Mouse (Mus musculus): ENCODE data around the gene Trpm6. TPM values are rescaled to one million over a fixed set of nuclear protein-coding genes. Genes with fewer than 3 reads are reported as not detected.

Trpm6 gene
- polyA plus RNA-seq, 1 experiment from 2014 or later, result 0.34 TPM

GRCm38 (mm10) chr19:18771561-18771960 is 21.8 kb downstream of the Trpm6 start:
- Histone ChIP-seq H3K4me2 (no peak overlapping the region), H3K9ac (no peak overlapping the region), H3K27ac (no peak overlapping the region), H3K9me3 (no peaks in the 10 kb centered on the region), H3K36me3 (no peaks in the 10 kb centered on the region), H3K4me3 (no peak overlapping the region), H3K4me1 (no peaks in the 10 kb centered on the region), H3K27me3 (no peaks in the 10 kb centered on the region)
- ATAC-seq (ENCODE audit: insufficient number of reproducible peaks, insufficient read depth, low FRiP score, low TSS enrichment, low read depth), result no peak
- WGBS, result 83% methylated on average over 1 of the region's 1 CpGs

- H3K27me3 ChIP-seq, result no peaks in the 10 kb centered on the region
- H3K9me3 ChIP-seq, result no peaks in the 10 kb centered on the region
- no peaks in the 10 kb centered on the region for H3K36me3 ChIP-seq
- ATAC-seq (ENCODE audit: insufficient number of reproducible peaks, insufficient read depth, low FRiP score, low TSS enrichment, low read depth), result no peak
- no peak overlapping the region for H3K9ac ChIP-seq
- no peak overlapping the region for H3K4me3 ChIP-seq
- H3K4me2 ChIP-seq, result no peak overlapping the region
- WGBS, result 78% methylated on average over 5 of the region's 5 CpGs
- H3K27ac ChIP-seq, result no peak overlapping the region
- no peaks in the 10 kb centered on the region for H3K4me1 ChIP-seq
Measured at GRCm38 (mm10) chr19:18772888-18773488, 23.2 kb downstream of the Trpm6 start.

GRCm38 (mm10) chr19:18774085-18774484 is 24.3 kb downstream of the Trpm6 start:
- Histone ChIP-seq H3K36me3 (no peaks in the 10 kb centered on the region), H3K27ac (no peak overlapping the region), H3K4me2 (no peak overlapping the region), H3K4me3 (no peak overlapping the region), H3K27me3 (no peaks in the 10 kb centered on the region), H3K4me1 (no peaks in the 10 kb centered on the region), H3K9me3 (no peaks in the 10 kb centered on the region), H3K9ac (no peak overlapping the region)
- WGBS, result 46% methylated on average over 1 of the region's 1 CpGs
- no peak for ATAC-seq (ENCODE audit: insufficient number of reproducible peaks, insufficient read depth, low FRiP score, low TSS enrichment, low read depth)

- H3K9me3 ChIP-seq, result no peaks in the 10 kb centered on the region
- H3K4me2 ChIP-seq, result no peak overlapping the region
- H3K4me1 ChIP-seq, result no peaks in the 10 kb centered on the region
- H3K27me3 ChIP-seq, result no peaks in the 10 kb centered on the region
- H3K4me3 ChIP-seq, result no peak overlapping the region
- 82% methylated on average over 1 of the region's 1 CpGs for WGBS
- ATAC-seq (ENCODE audit: insufficient number of reproducible peaks, insufficient read depth, low FRiP score, low TSS enrichment, low read depth), result no peak
- H3K36me3 ChIP-seq, result no peaks in the 10 kb centered on the region
- H3K27ac ChIP-seq, result no peak overlapping the region
- no peak overlapping the region for H3K9ac ChIP-seq
Measured at GRCm38 (mm10) chr19:18799646-18800045, 49.9 kb downstream of the Trpm6 start.

- H3K4me1 ChIP-seq, result no peaks in the 10 kb centered on the region
- H3K27me3 ChIP-seq, result no peaks in the 10 kb centered on the region
- no peak for ATAC-seq (ENCODE audit: insufficient number of reproducible peaks, insufficient read depth, low FRiP score, low TSS enrichment, low read depth)
- no peak overlapping the region for H3K9ac ChIP-seq
- 80% methylated on average over 3 of the region's 3 CpGs for WGBS
- no peak overlapping the region for H3K4me3 ChIP-seq
- no peak overlapping the region for H3K27ac ChIP-seq
- H3K9me3 ChIP-seq, result no peaks in the 10 kb centered on the region
- H3K36me3 ChIP-seq, result no peaks in the 10 kb centered on the region
- H3K4me2 ChIP-seq, result no peak overlapping the region
Measured at GRCm38 (mm10) chr19:18811264-18811663, 61.5 kb downstream of the Trpm6 start.

GRCm38 (mm10) chr19:18815170-18815569 is 65.4 kb downstream of the Trpm6 start:
- 79% methylated on average over 13 of the region's 13 CpGs for WGBS
- Histone ChIP-seq H3K4me1 (no peaks in the 10 kb centered on the region), H3K9ac (no peak overlapping the region), H3K36me3 (no peaks in the 10 kb centered on the region), H3K4me3 (no peak overlapping the region), H3K4me2 (no peak overlapping the region), H3K27ac (no peak overlapping the region), H3K27me3 (no peaks in the 10 kb centered on the region), H3K9me3 (no peaks in the 10 kb centered on the region)
- no peak for ATAC-seq (ENCODE audit: insufficient number of reproducible peaks, insufficient read depth, low FRiP score, low TSS enrichment, low read depth)

GRCm38 (mm10) chr19:18817425-18817824 is 67.6 kb downstream of the Trpm6 start:
- Histone ChIP-seq H3K27me3 (no peaks in the 10 kb centered on the region), H3K4me2 (no peak overlapping the region), H3K4me3 (no peak overlapping the region), H3K4me1 (no peaks in the 10 kb centered on the region), H3K36me3 (no peaks in the 10 kb centered on the region), H3K9ac (no peak overlapping the region), H3K27ac (no peak overlapping the region), H3K9me3 (no peaks in the 10 kb centered on the region)
- no peak for ATAC-seq (ENCODE audit: insufficient number of reproducible peaks, insufficient read depth, low FRiP score, low TSS enrichment, low read depth)
- 80% methylated on average over 2 of the region's 2 CpGs for WGBS

- no peak overlapping the region for H3K4me3 ChIP-seq
- H3K9me3 ChIP-seq, result no peaks in the 10 kb centered on the region
- H3K27ac ChIP-seq, result no peak overlapping the region
- no peak overlapping the region for H3K9ac ChIP-seq
- no peak for ATAC-seq (ENCODE audit: insufficient number of reproducible peaks, insufficient read depth, low FRiP score, low TSS enrichment, low read depth)
- 78% methylated on average over 2 of the region's 2 CpGs for WGBS
- no peak overlapping the region for H3K4me2 ChIP-seq
- no peaks in the 10 kb centered on the region for H3K4me1 ChIP-seq
- no peaks in the 10 kb centered on the region for H3K27me3 ChIP-seq
- no peaks in the 10 kb centered on the region for H3K36me3 ChIP-seq
Measured at GRCm38 (mm10) chr19:18828601-18829000, 78.8 kb downstream of the Trpm6 start.

GRCm38 (mm10) chr19:18831196-18831595 is 81.4 kb downstream of the Trpm6 start:
- no peaks in the 10 kb centered on the region for H3K27me3 ChIP-seq
- WGBS, result 87% methylated on average over 3 of the region's 3 CpGs
- no peak overlapping the region for H3K9ac ChIP-seq
- H3K4me1 ChIP-seq, result no peaks in the 10 kb centered on the region
- H3K36me3 ChIP-seq, result no peaks in the 10 kb centered on the region
- no peak overlapping the region for H3K4me3 ChIP-seq
- H3K27ac ChIP-seq, result no peak overlapping the region
- no peak; the same call in 1 of the 2 replicates for ATAC-seq (ENCODE audit: insufficient number of reproducible peaks, insufficient read depth, low FRiP score, low TSS enrichment, low read depth)
- H3K4me2 ChIP-seq, result no peak overlapping the region
- H3K9me3 ChIP-seq, result no peaks in the 10 kb centered on the region

GRCm38 (mm10) chr19:18834971-18835370 is 85.2 kb downstream of the Trpm6 start:
- no peaks in the 10 kb centered on the region for H3K4me1 ChIP-seq
- H3K4me3 ChIP-seq, result no peak overlapping the region
- no peaks in the 10 kb centered on the region for H3K36me3 ChIP-seq
- H3K27me3 ChIP-seq, result no peaks in the 10 kb centered on the region
- no peaks in the 10 kb centered on the region for H3K9me3 ChIP-seq
- WGBS, result 7% methylated on average over 6 of the region's 6 CpGs
- H3K9ac ChIP-seq, result no peak overlapping the region
- no peak overlapping the region for H3K27ac ChIP-seq
- no peak overlapping the region for H3K4me2 ChIP-seq
- ATAC-seq (ENCODE audit: insufficient number of reproducible peaks, insufficient read depth, low FRiP score, low TSS enrichment, low read depth), result no peak

- no peaks in the 10 kb centered on the region for H3K4me1 ChIP-seq
- no peaks in the 10 kb centered on the region for H3K27me3 ChIP-seq
- no peak overlapping the region for H3K9ac ChIP-seq
- H3K27ac ChIP-seq, result no peak overlapping the region
- no peak overlapping the region for H3K4me3 ChIP-seq
- H3K4me2 ChIP-seq, result no peak overlapping the region
- 76% methylated on average over 19 of the region's 19 CpGs for WGBS
- H3K9me3 ChIP-seq, result no peaks in the 10 kb centered on the region
- no peak for ATAC-seq (ENCODE audit: insufficient number of reproducible peaks, insufficient read depth, low FRiP score, low TSS enrichment, low read depth)
- H3K36me3 ChIP-seq, result no peaks in the 10 kb centered on the region
Measured at GRCm38 (mm10) chr19:18841789-18842562, 92.2 kb downstream of the Trpm6 start.

- Histone ChIP-seq H3K4me2 (no peak overlapping the region), H3K36me3 (no peaks in the 10 kb centered on the region), H3K4me1 (no peaks in the 10 kb centered on the region), H3K27me3 (no peaks in the 10 kb centered on the region), H3K9ac (no peak overlapping the region), H3K9me3 (no peaks in the 10 kb centered on the region), H3K27ac (no peak overlapping the region), H3K4me3 (no peak overlapping the region)
- no peak for ATAC-seq (ENCODE audit: insufficient number of reproducible peaks, insufficient read depth, low FRiP score, low TSS enrichment, low read depth)
- WGBS, result 83% methylated on average over 11 of the region's 11 CpGs
Measured at GRCm38 (mm10) chr19:18842626-18843025, 92.8 kb downstream of the Trpm6 start.
